Comparison of ENCODE assay signal across 18 mouse cellular contexts in the genomic region with DNA sequence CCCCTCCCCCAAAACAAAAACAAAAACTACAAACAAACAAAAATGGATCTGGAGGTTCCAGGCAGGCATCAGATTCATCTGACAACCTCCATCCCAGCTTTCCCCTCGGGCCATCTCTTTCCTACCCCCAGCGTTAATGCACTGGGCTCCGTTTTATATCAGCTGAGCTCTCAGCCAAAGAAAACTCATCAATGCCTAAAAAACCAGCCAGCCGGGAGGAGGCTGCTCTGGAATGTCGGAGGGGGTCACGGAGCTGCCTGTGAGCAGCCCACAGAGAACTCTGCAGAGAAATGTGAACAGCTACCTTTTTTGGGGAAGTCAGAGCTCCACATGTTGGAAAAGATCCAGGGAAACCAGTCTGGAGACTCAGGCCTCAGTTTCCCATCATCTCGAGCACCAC. TPM values are rescaled to one million over a fixed set of nuclear protein-coding genes. Genes with fewer than 3 reads are reported as not detected.
DNase-seq lines count a peak whose midpoint lies in the region; ATAC-seq and TF ChIP-seq lines count a peak whose summit lies in the region.
"Had no signal": no experiment of that assay in that cellular context is flagged by ENCODE, and none has a peak within 500 bp of the region (broad histone marks: within the 10 kb centered on the region; RNA-seq: fewer than 3 reads in every experiment).

No protein-coding gene starts in this region.

- no peak for TF ChIP-seq POLR2A in kidney, adult 2 months (IDR thresholded peaks at IDR 0.05; ENCODE audit: low read depth, low read length)

- no peaks in the 10 kb centered on the region for H3K27me3 ChIP-seq in kidney, adult 2 months (replicated peaks; ENCODE audit: control insufficient read depth, insufficient read depth, low read length)
- H3K27me3 ChIP-seq in embryonic facial prominence, embryonic 10.5 days (replicated peaks; ENCODE audit: low read depth, poor library complexity, severe bottlenecking), result no peaks in the 10 kb centered on the region
- no peaks in the 10 kb centered on the region for H3K27me3 ChIP-seq in heart, embryonic 15.5 days
- H3K27me3 ChIP-seq in limb, embryonic 13.5 days, result no peaks in the 10 kb centered on the region
- H3K27me3 ChIP-seq: neural tube, embryonic 12.5 days had no signal

- no peaks in the 10 kb centered on the region for H3K9me3 ChIP-seq in embryonic facial prominence, embryonic 10.5 days
- no peaks in the 10 kb centered on the region for H3K9me3 ChIP-seq in heart, embryonic 15.5 days (replicated peaks)
- no peaks in the 10 kb centered on the region for H3K9me3 ChIP-seq in limb, embryonic 13.5 days
- H3K9me3 ChIP-seq: midbrain, embryonic 10.5 days; neural tube, embryonic 12.5 days had no signal

- peaks cover 4% of the 10 kb centered on the region; the same call in 1 of the 2 replicates for H3K4me1 ChIP-seq in kidney, adult 2 months (ENCODE audit: control insufficient read depth, insufficient read depth, low read length)
- H3K4me1 ChIP-seq in embryonic facial prominence, embryonic 10.5 days, result 0 out of 2 replicates have a peak, but pooled peaks cover 3% of the 10 kb centered on the region
- peaks cover 40% of the 10 kb centered on the region for H3K4me1 ChIP-seq in heart, embryonic 15.5 days (replicated peaks)
- H3K4me1 ChIP-seq in limb, embryonic 13.5 days, result peaks cover 21% of the 10 kb centered on the region
- H3K4me1 ChIP-seq: midbrain, embryonic 10.5 days; neural tube, embryonic 12.5 days had no signal

- H3K4me3 ChIP-seq in kidney, adult 2 months (ENCODE audit: insufficient read depth, low read depth, low read length), result no peak overlapping the region
- H3K4me3 ChIP-seq in embryonic facial prominence, embryonic 10.5 days, result no peak overlapping the region
- no peak overlapping the region for H3K4me3 ChIP-seq in heart, embryonic 15.5 days
- no peak overlapping the region for H3K4me3 ChIP-seq in limb, embryonic 13.5 days
- H3K4me3 ChIP-seq: midbrain, embryonic 10.5 days; neural tube, embryonic 12.5 days had no signal

- DNase-seq in kidney, adult 2 months, result peak; percentile 57
- DNase-seq in kidney, adult 18-20 months, result no peak
- DNase-seq in embryonic facial prominence, embryonic 10.5 days (ENCODE audit: low spot score), result no peak
- DNase-seq in adrenal gland, postnatal 25 days, result no peak
- no peak for DNase-seq in urinary bladder, postnatal 10 days (ENCODE audit: low spot score)
- DNase-seq: adrenal gland, postnatal 14 days; cerebellum, adult 11 months; gastrocnemius, postnatal 14 days; layer of hippocampus, postnatal 36 days; right cerebral cortex, postnatal 14 days had no signal

- no peak overlapping the region for H3K9ac ChIP-seq in heart, embryonic 15.5 days
- H3K9ac ChIP-seq in limb, embryonic 13.5 days, result no peak overlapping the region
- H3K9ac ChIP-seq: liver, embryonic 14.5 days; neural tube, embryonic 12.5 days had no signal

- peak overlapping the region; percentile 48 for H3K27ac ChIP-seq in kidney, adult 2 months (ENCODE audit: insufficient read depth, low read depth, low read length)
- 0 out of 2 replicates have a peak overlapping the region, but pooled peaks have one; percentile 24 for H3K27ac ChIP-seq in embryonic facial prominence, embryonic 10.5 days (replicated peaks)
- H3K27ac ChIP-seq in heart, embryonic 15.5 days, result peak overlapping the region; percentile 75
- peak overlapping the region; percentile 81 for H3K27ac ChIP-seq in limb, embryonic 13.5 days
- H3K27ac ChIP-seq: hindbrain, postnatal 0 days; liver, embryonic 14.5 days; midbrain, embryonic 10.5 days; neural tube, embryonic 12.5 days had no signal

- TF ChIP-seq CTCF in kidney, adult 2 months (conservative IDR thresholded peaks at IDR 0.05; ENCODE audit: insufficient read depth, insufficient read length, low read depth, low read length), result no peak

- H3K36me3 ChIP-seq in kidney, adult 2 months (ENCODE audit: control insufficient read depth, insufficient read depth, low read length), result no peaks in the 10 kb centered on the region
- no peaks in the 10 kb centered on the region for H3K36me3 ChIP-seq in embryonic facial prominence, embryonic 10.5 days (replicated peaks)
- no peaks in the 10 kb centered on the region for H3K36me3 ChIP-seq in heart, embryonic 15.5 days
- no peaks in the 10 kb centered on the region for H3K36me3 ChIP-seq in limb, embryonic 13.5 days
- H3K36me3 ChIP-seq: midbrain, embryonic 10.5 days; neural tube, embryonic 12.5 days had no signal

- H3K4me2 ChIP-seq in heart, embryonic 15.5 days, result no peak overlapping the region
- H3K4me2 ChIP-seq in limb, embryonic 13.5 days (replicated peaks), result peak overlapping the region; percentile 25; the same call in 1 of the 2 replicates
- H3K4me2 ChIP-seq: neural tube, embryonic 12.5 days had no signal

- WGBS in kidney, adult 2 months, result 42% methylated on average over 7 of the region's 7 CpGs
- 53% methylated on average over 7 of the region's 7 CpGs for WGBS in embryonic facial prominence, embryonic 10.5 days
- 24% methylated on average over 7 of the region's 7 CpGs for WGBS in heart, embryonic 15.5 days
- WGBS in limb, embryonic 13.5 days, result 30% methylated on average over 7 of the region's 7 CpGs

- ATAC-seq in heart, embryonic 15.5 days (replicated peaks; ENCODE audit: insufficient number of reproducible peaks, insufficient read depth, low FRiP score, low read depth), result peak; percentile 57
- ATAC-seq in limb, embryonic 13.5 days (ENCODE audit: low FRiP score, low read depth), result peak; percentile 71; the same call in 1 of the 2 replicates
- ATAC-seq: CD4-positive, CD25-positive, alpha-beta regulatory T cell, adult 4 months; forebrain, embryonic 14.5 days; hindbrain, postnatal 0 days had no signal

RNA-seq across cellular contexts. Expression of a gene that starts 24.0 kb away (rescaled TPM):
- 52.3 and 57.2 TPM in 2 replicates for polyA plus RNA-seq in kidney, adult 2 months (2012; rRNA removed)
- polyA plus RNA-seq in embryonic facial prominence, embryonic 10.5 days (2016; fragmentation: Nextera tagmentation; extraction: Ambion mirVana), result 40.5 and 42.6 TPM in 2 replicates
- polyA plus RNA-seq in heart, embryonic 15.5 days (2015; fragmentation: Nextera tagmentation; extraction: Ambion mirVana), result 79.2 and 101 TPM in 2 replicates
- polyA plus RNA-seq in limb, embryonic 13.5 days (2015; fragmentation: Nextera tagmentation; extraction: Ambion mirVana), result 57.8 and 63.6 TPM in 2 replicates
- total RNA-seq in adrenal gland, postnatal 25 days (2021), result 59.6 and 67.6 TPM in 2 replicates

RNA-seq across cellular contexts. Expression of a gene that starts 50.0 kb away (rescaled TPM):
- 136 and 163 TPM in 2 replicates for polyA plus RNA-seq in kidney, adult 2 months (2012; rRNA removed)
- 39.3 and 50.2 TPM in 2 replicates for polyA plus RNA-seq in embryonic facial prominence, embryonic 10.5 days (2016; fragmentation: Nextera tagmentation; extraction: Ambion mirVana)
- 132 and 138 TPM in 2 replicates for polyA plus RNA-seq in heart, embryonic 15.5 days (2015; fragmentation: Nextera tagmentation; extraction: Ambion mirVana)
- 142 and 153 TPM in 2 replicates for polyA plus RNA-seq in limb, embryonic 13.5 days (2015; fragmentation: Nextera tagmentation; extraction: Ambion mirVana)
- 16.5 and 32.2 TPM in 2 replicates for total RNA-seq in adrenal gland, postnatal 25 days (2021)

RNA-seq across cellular contexts. Expression of a gene that starts 59.8 kb away (rescaled TPM):
- 24.0 and 28.0 TPM in 2 replicates for polyA plus RNA-seq in kidney, adult 2 months (2012; rRNA removed)
- polyA plus RNA-seq in embryonic facial prominence, embryonic 10.5 days (2016; fragmentation: Nextera tagmentation; extraction: Ambion mirVana), result 0.13 and 0.25 TPM in 2 replicates
- 9.4 and 11.4 TPM in 2 replicates for polyA plus RNA-seq in heart, embryonic 15.5 days (2015; fragmentation: Nextera tagmentation; extraction: Ambion mirVana)
- 0.09 and 0.23 TPM in 2 replicates for polyA plus RNA-seq in limb, embryonic 13.5 days (2015; fragmentation: Nextera tagmentation; extraction: Ambion mirVana)
- 0.90 and 1.3 TPM in 2 replicates for total RNA-seq in adrenal gland, postnatal 25 days (2021)

Comparison
In these comparisons a context has a peak if more than half of its experiments do, and no peak if none do; other contexts are left out.
1. H3K27ac ChIP-seq: peak in every context shown above with its lines; median percentile 81 in limb, embryonic 13.5 days; 75 in heart, embryonic 15.5 days; 48 in kidney, adult 2 months; 24 in embryonic facial prominence, embryonic 10.5 days.